Mouse (Mus musculus): Measurements from ENCODE around the gene Rhcg. TPM values are rescaled to one million over a fixed set of nuclear protein-coding genes. Genes with fewer than 3 reads are reported as not detected.
A peak's percentile ranks its signal among the peaks of the same experiment; 100 is the strongest.

Rhcg gene
- polyA plus RNA-seq, 1 experiment, result 43.5 TPM

DNA sequence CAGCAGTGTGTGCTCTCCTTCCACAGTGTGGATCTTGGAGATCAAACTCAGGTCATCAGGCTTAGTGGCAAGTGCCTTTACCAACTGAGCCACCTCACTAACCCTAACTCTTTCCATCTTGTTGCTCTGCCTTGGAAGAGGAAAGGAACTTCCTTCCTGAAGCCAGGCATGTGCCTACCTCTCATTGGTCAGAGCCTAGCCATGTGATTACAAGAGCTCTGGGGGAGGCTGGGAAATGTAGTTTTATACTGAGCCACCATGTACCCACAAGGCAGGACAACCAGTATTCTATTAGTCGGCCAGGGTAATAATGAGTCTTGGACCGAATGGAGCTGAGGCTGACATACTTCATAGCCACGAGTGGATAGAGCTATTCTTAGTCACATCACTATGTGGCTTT lies 29.2 kb downstream of the Rhcg start:
- H3K4me3 ChIP-seq (ENCODE audit: control insufficient read depth, low read depth, low read length), result no peak overlapping the region
- H3K4me1 ChIP-seq (ENCODE audit: control insufficient read depth, insufficient read depth, low read length), result peaks cover 10% of the 10 kb centered on the region
- no peak overlapping the region for H3K27ac ChIP-seq (ENCODE audit: control insufficient read depth, insufficient read depth, low read depth, low read length)
- no peaks in the 10 kb centered on the region for H3K27me3 ChIP-seq (ENCODE audit: control insufficient read depth, insufficient read depth, low read length)
- no peaks in the 10 kb centered on the region for H3K36me3 ChIP-seq (ENCODE audit: control insufficient read depth, insufficient read depth, low read length)
- no peak for TF ChIP-seq POLR2A (IDR thresholded peaks at IDR 0.05; ENCODE audit: control insufficient read depth, low read depth, low read length)
- no peak for TF ChIP-seq CTCF (IDR thresholded peaks at IDR 0.05; ENCODE audit: control insufficient read depth, insufficient read depth, insufficient replicate concordance, low read depth, low read length)

DNA sequence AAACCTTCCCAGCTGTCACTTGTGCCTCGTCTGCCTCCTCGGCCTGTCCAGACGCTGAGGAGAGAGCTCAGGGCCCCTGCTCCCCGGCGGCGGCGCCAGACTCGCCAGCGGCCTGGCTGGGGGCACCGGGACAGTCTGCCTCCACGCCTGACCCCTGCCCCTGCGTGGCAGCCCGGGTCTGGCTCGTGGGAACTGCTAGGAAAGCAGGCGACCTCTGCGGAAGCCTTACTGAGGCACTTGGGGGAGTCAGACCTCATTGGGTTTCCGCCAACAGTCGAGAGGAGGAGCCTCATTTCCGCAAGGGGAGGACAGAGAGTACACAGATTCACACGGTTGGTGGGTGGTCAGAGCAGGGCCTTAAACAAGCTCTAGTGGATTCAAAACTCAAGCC lies 38.6 kb downstream of the Rhcg start:
- no peaks in the 10 kb centered on the region for H3K36me3 ChIP-seq (ENCODE audit: control insufficient read depth, insufficient read depth, low read length)
- H3K27ac ChIP-seq (ENCODE audit: control insufficient read depth, insufficient read depth, low read depth, low read length), result no peak overlapping the region
- no peaks in the 10 kb centered on the region for H3K27me3 ChIP-seq (ENCODE audit: control insufficient read depth, insufficient read depth, low read length)
- no peak for TF ChIP-seq CTCF (IDR thresholded peaks at IDR 0.05; ENCODE audit: control insufficient read depth, insufficient read depth, insufficient replicate concordance, low read depth, low read length)
- TF ChIP-seq POLR2A (IDR thresholded peaks at IDR 0.05; ENCODE audit: control insufficient read depth, low read depth, low read length), result no peak
- H3K4me1 ChIP-seq (ENCODE audit: control insufficient read depth, insufficient read depth, low read length), result peaks cover 6% of the 10 kb centered on the region; the same call in 1 of the 2 replicates
- peak overlapping the region; percentile 39 for H3K4me3 ChIP-seq (ENCODE audit: control insufficient read depth, low read depth, low read length)

DNA sequence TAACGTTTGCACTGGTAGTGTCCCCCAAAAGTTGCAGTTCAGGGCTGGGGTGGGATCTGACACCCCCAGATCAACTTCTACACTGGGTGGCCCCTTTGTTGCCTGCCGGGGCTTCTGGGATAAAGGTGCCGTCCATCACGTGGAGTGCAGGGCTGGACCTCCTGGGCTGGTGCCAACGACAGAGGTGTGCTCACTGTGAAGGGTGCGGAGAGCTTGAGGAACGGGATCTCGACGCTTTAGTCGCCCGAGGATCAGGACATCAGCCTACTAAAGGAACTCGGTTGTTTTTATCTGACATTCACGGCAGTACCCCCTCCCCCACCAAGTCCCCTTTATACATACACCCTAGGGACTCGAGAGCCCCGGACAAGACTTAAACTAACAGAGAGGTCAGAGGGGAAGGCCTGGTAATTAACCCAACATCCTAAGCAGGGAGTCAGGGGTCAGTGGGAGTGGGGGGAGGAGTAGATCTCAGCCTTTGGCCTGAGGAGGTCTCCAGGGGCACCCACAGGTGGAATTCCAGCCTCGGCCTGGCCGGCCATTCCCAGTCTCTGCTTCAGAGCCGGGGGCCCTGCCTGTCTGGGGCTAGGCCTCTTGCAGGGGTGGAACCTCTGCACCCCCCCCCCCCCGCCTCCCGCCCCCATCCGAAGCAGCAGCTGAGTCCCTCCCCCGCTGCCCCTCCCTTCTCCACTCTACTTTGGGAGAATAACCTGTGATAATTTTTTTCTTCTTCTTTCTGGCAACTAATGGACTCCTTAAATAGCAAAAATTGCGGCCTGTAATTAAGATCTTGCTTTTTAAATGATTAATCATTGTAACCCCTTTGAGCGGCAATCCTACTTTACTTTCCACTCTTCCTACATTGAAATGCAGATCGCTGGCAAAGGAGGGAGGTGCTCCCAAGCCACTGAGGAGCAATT lies 39.3 kb downstream of the Rhcg start:
- H3K4me3 ChIP-seq (ENCODE audit: control insufficient read depth, low read depth, low read length), result peak overlapping the region; percentile 39
- no peaks in the 10 kb centered on the region for H3K36me3 ChIP-seq (ENCODE audit: control insufficient read depth, insufficient read depth, low read length)
- no peak overlapping the region for H3K27ac ChIP-seq (ENCODE audit: control insufficient read depth, insufficient read depth, low read depth, low read length)
- TF ChIP-seq POLR2A (IDR thresholded peaks at IDR 0.05; ENCODE audit: control insufficient read depth, low read depth, low read length) (no peak), CTCF (IDR thresholded peaks at IDR 0.05; ENCODE audit: control insufficient read depth, insufficient read depth, insufficient replicate concordance, low read depth, low read length) (no peak)
- peaks cover 6% of the 10 kb centered on the region; the same call in 1 of the 2 replicates for H3K4me1 ChIP-seq (ENCODE audit: control insufficient read depth, insufficient read depth, low read length)
- no peaks in the 10 kb centered on the region for H3K27me3 ChIP-seq (ENCODE audit: control insufficient read depth, insufficient read depth, low read length)

DNA sequence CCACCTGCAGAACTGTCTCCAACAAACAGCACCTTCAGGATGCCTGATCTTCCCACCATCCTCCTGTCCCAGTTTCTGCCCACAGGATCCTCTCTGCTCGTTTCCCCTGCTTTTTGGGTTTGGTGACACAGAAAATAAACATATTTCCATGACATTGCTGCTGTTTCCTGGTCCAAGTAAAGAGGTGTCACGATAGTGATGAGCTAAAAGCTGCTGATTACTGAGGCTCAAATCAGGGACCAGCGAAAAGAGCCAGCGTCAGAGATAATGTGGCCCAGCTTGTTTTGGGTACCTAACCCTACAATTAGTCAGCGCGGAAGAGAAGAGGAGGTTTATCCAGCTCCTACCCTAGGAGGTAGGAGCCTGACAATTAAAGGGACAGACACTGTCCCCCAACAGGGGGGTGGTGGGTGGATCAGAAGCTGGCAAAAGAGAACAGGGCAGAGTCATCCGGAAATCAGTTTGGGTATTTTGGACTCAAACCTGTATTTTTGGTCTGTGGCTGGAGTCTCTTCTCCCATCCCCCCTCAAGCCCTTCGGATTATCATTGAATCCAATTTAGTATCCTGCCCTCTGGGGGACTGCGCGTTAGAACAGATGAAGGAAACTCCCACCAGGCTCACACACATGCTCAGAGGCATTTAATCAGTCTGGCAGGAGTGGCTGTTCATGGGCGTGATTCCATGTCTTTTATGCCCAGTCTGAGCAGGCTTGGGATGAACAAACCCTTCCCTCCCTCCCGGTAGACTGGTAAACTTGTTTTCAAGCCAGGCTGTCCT lies 40.2 kb downstream of the Rhcg start:
- TF ChIP-seq CTCF (IDR thresholded peaks at IDR 0.05; ENCODE audit: control insufficient read depth, insufficient read depth, insufficient replicate concordance, low read depth, low read length), result no peak
- no peak for TF ChIP-seq POLR2A (IDR thresholded peaks at IDR 0.05; ENCODE audit: control insufficient read depth, low read depth, low read length)
- H3K36me3 ChIP-seq (ENCODE audit: control insufficient read depth, insufficient read depth, low read length), result no peaks in the 10 kb centered on the region
- no peak overlapping the region for H3K4me3 ChIP-seq (ENCODE audit: control insufficient read depth, low read depth, low read length)
- peaks cover 9% of the 10 kb centered on the region for H3K4me1 ChIP-seq (ENCODE audit: control insufficient read depth, insufficient read depth, low read length)
- no peaks in the 10 kb centered on the region for H3K27me3 ChIP-seq (ENCODE audit: control insufficient read depth, insufficient read depth, low read length)
- H3K27ac ChIP-seq (ENCODE audit: control insufficient read depth, insufficient read depth, low read depth, low read length), result no peak overlapping the region

DNA sequence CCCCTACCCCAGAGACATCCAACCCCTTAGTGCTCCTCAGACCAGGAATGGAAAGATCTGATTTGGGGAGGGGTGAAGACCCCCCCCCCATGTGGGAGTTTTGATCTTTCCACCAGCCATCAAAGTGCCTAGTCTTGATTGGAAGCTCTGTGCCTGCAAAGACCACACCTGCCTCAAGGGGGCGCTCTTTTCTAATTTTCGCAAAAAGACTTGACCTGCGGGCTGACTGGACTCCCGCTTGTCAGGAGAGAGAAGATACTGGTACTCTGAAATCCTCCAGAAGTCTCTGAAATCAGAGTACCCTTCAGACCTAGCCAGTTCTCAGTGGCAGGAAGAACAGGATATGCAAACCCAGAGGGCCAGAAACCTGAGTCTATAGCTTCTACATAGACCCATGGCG lies 40.8 kb downstream of the Rhcg start:
- no peak overlapping the region for H3K27ac ChIP-seq (ENCODE audit: control insufficient read depth, insufficient read depth, low read depth, low read length)
- H3K27me3 ChIP-seq (ENCODE audit: control insufficient read depth, insufficient read depth, low read length), result no peaks in the 10 kb centered on the region
- TF ChIP-seq POLR2A (IDR thresholded peaks at IDR 0.05; ENCODE audit: control insufficient read depth, low read depth, low read length) (no peak), CTCF (IDR thresholded peaks at IDR 0.05; ENCODE audit: control insufficient read depth, insufficient read depth, insufficient replicate concordance, low read depth, low read length) (peak; percentile 80)
- H3K36me3 ChIP-seq (ENCODE audit: control insufficient read depth, insufficient read depth, low read length), result no peaks in the 10 kb centered on the region
- H3K4me3 ChIP-seq (ENCODE audit: control insufficient read depth, low read depth, low read length), result no peak overlapping the region
- H3K4me1 ChIP-seq (ENCODE audit: control insufficient read depth, insufficient read depth, low read length), result peaks cover 12% of the 10 kb centered on the region

DNA sequence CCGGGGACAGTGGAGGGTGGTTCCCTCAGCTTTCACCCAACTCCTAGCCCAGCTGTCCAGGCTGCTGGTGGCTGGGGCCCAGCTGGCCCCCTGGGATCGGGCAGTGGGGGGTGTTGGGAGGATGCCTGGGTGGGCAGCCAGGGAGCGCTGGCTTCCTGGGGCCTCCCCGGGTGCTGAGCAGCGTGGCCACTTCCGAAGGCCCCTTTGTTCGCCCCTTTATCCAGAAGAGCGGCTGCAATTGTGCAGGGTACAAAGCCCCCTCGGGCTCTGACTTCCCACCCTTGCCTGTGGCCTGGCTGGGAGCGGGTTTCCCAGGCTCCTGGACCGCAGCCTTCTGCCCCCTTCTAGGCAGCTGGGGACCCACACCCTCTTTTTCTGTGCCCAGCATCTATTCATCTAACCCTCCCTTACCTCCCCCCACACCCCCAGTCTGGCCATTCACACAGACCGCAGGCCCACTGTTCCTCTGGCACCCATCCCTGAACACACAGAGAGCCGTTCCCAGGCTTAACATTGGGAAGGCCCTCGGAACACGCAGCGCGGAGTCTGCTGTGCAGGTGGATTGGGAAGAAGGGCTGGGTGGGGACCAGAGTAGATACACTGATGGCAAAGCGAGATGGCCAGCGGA lies 45.2 kb downstream of the Rhcg start:
- Histone ChIP-seq H3K36me3 (ENCODE audit: control insufficient read depth, insufficient read depth, low read length) (no peaks in the 10 kb centered on the region), H3K27ac (ENCODE audit: control insufficient read depth, insufficient read depth, low read depth, low read length) (no peak overlapping the region), H3K27me3 (ENCODE audit: control insufficient read depth, insufficient read depth, low read length) (no peaks in the 10 kb centered on the region), H3K4me3 (ENCODE audit: control insufficient read depth, low read depth, low read length) (no peak overlapping the region; the same call in 1 of the 2 replicates), H3K4me1 (ENCODE audit: control insufficient read depth, insufficient read depth, low read length) (peaks cover 6% of the 10 kb centered on the region)
- TF ChIP-seq POLR2A (IDR thresholded peaks at IDR 0.05; ENCODE audit: control insufficient read depth, low read depth, low read length) (no peak), CTCF (IDR thresholded peaks at IDR 0.05; ENCODE audit: control insufficient read depth, insufficient read depth, insufficient replicate concordance, low read depth, low read length) (no peak)

All from testis, adult 2 months (tissue).